Mouse (Mus musculus): Measurements from ENCODE around the gene Gm28845. TPM values are rescaled to one million over a fixed set of nuclear protein-coding genes. Genes with fewer than 3 reads are reported as not detected.
"Not testable (repeated sequence)": the region's sequence is repeated elsewhere in the genome, so short reads cannot be mapped to it uniquely, and the experiment has no call there.

Gm28845 gene
- total RNA-seq, 2 experiments from 2014 or later: 0.52 TPM; not detected in 1

DNA sequence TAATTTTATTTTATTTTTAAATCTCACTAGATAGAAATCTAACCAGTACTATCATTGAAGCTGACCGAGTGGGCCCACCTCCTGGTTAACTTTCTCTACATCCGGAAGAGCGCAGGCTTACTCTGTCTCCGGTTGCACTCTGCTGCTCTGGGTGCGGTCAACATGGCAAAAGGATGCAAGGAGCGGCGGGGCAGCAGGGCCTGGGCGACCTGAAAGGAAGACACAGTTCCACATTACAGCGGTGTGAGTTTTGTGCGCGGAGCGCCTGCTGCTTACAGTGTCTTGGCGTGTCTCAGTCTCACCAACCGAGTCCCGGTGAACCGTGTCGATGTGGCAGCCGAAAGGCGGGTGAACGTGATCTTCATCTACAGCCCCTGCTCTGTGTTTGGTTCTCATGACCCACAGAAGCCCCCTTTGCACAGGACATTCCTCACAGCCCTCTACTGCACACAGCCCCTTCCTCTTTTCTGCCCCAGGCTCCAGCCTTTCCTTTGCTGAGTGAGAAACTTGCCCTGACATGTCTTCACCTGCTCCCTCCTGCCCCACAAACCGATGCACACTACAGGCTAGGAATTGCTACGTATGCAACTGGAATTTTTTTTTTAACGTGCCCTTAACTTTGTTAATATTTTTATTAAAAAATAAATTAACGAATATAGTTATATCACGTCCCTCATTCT lies 9.5 kb downstream of the Gm28845 start:
- DNase-seq: no peak
- intact Hi-C loops (cut with DNase I): loop anchor here (5.0 kb wide), 1 partner anchor 67 kb away; no protein-coding TSS in a partner anchor

DNA sequence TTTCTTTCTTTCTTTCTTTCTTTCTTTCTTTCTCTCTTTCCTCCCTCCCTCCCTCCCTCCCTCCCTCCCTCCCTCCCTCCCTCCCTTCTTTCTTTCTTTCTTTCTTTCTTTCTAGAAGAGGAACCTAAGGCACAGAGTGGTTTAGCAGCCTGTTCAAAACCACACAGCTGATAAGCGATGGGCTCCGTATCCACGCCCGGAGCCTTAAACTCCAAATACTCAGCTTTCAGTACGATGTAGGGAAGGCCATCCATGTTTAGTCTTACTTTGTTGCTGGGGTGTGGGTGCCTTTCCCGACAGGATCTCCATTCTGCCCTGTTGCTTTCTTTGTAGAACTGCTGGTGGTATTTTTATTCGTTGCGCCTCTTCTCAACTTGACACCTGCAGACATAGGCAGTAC lies 10.2 kb downstream of the Gm28845 start:
- no peak for DNase-seq

DNA sequence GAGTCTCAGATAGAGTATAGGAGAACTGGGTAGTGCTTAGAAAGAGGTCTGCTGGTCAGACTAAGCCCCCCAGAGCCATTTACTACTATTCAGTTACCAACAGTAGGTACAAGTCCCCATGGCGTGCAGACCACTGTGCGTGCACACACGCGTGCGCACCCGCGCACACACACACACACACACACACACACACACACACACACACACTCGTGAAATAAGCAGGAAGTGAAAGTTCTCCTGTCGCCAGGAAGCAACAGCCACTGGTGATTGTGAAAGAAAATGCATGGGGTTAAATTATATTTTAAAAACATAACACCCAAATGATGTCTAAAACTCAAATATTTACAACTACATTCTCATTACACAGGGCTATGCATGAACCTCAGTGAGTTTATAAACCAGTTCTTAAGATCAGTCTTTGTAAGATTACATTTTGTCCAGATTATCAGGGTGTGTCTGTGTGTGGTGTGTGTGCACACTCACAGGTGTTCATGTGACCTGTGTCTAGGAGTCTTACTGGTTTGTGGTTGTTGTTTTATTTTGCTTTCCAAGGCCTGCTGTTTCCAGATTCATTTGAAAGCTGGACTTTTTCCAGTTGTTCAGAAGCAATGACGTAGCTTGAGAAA lies 11.6 kb downstream of the Gm28845 start:
- no peak for DNase-seq
- intact Hi-C loops (cut with DNase I): no loop called here

More for the DNA sequence above, 10.2 kb downstream of the Gm28845 start:
- intact Hi-C loops (cut with DNase I): no loop called here

DNA sequence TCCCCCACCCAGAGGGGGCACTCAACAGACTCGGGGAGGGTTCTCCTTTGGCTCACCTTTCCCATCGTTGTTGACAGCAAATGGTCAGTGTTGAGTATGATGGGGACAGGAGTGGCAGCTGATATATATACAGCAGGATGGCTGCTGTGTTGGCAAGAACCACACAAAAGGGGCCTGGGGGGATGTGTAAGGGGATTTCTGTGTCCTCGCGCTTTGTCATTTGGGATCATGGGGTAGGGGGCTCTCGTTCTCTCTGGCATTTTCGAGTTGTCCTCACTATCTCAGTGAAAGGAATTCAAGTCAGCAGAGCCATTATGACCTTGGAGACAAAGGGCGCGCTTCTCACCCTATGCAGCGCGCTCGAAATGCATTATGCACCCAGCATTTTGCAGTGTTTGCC lies 16.1 kb downstream of the Gm28845 start, which contains the start of gene Cryga:
Cryga (minus strand) TSS at position 101 of the 400 bp plus-strand sequence.
- intact Hi-C loops (cut with DNase I): no loop called here
- DNase-seq: no peak

DNA sequence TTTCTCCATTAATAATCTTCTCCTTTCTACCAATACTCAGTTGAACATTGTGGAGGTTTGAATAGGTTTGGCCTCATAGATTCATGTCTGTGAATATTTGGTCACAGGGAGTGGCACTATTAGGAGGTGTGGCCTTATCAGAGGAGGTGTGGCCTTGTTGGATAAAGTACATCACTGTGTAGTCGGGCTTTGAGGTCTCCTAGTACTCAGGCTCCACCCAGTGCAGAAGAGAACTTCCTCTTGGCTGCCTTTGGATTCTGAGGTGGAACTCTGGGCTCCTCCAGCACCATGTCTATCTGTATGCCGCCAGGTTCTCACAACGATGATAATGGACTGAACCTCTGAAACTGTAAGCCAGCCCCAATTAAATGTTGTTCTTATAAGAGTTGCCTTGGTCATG lies 22.4 kb downstream of the Gm28845 start:
- intact Hi-C loops (cut with DNase I): no loop called here
- DNase-seq: no peak

DNA sequence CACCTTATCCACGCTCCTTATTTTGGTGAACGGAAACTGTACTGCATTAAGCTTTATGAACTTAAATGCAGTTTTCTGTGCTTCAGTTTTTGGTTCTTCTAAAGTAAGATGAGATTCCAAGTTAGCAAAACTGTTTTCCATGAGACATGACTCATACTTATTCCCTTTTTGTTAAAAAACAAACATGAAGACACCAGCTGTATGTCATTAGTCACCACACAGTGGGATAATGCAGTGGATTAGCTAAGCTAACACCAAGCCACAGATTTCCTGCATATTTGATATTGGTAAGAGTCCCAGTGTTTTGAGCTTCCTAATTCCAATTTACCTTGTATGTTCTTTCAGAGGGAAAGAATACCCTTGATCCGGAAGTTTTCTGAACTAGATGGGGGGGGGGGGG lies 27.8 kb downstream of the Gm28845 start:
- intact Hi-C loops (cut with DNase I): no loop called here

DNA sequence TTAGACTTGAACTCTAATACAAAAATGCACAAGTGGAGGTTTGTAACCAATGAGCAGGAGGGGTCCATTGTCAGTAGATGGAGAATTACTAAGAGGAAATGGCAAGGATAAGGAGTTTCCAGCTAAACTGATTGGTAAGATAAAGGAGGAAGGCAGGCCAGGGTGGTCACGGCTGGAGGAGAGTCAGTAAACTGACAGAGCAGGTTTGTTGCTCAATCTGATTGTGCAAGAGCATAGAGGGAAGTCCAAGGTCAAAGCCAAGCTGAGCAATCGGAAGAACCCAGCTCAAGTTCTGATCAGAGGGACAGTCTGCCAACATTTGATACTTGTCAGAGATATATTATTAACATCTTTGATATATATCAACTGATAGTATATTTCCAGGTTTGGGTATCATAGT lies 29.0 kb downstream of the Gm28845 start:
- no peak for DNase-seq
- intact Hi-C loops (cut with DNase I): no loop called here

More for the DNA sequence above, 27.8 kb downstream of the Gm28845 start:
- DNase-seq: no peak

DNA sequence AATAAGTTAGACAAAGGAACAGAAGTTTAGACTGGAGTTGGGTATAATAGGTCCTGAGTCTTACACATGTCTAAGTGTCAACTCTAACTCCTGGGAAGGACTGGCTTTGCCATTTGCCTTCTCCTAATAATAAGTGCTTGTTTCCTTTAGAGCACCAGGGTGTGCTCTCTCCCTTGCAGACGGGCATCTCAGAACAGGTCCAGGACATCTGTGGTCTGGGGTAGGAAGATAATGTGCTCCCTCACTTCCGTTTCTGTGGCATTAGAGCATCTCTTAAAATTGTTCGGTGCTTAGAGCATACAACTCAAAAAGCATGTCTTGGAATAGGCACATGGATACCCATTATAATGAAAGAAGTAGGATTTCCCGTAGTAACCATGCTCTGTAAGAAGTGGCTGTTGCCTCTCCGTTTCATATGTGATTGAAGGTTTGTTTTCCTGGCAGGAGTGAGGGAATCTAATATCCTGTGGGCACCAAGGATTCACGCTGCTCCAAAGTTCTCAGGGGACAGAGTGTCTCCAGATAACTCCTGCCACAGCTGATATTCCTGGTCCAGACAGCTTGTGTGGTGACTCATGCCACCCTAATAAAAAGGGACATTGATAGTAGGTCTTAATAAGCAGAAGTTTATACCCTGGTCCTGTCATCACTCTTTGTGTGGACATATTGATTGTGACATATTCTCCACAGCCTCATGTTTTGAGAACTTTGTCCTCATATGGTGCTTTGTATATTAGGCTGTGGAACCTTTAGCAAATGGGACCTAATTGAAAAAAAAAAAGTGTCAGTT lies 30.6 kb downstream of the Gm28845 start:
- intact Hi-C loops (cut with DNase I): no loop called here
- DNase-seq: no peak

DNA sequence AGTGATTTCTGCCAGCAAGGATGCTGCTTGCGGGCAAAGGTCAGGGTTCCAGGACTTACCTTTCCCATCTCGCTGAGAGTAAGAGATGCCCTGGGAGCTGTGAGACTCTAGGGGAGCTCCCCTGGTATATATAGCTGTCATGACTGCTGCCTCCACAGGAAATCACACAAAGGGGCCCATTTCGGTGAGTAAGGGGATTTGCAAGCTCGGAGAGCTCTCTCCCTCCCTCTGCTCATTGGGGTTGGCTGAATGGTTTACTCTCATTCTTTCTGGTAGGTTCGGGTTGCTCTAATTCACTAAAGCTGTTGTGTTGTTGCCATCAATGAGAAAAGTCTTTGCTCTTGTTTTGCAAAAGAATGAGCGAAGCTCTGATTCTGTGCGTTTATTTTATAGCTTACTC lies 37.2 kb downstream of the Gm28845 start, which contains the start of gene Crygb:
Crygb (minus strand) TSS at position 101 of the 400 bp plus-strand sequence.
- DNase-seq: no peak
- intact Hi-C loops (cut with DNase I): no loop called here

DNA sequence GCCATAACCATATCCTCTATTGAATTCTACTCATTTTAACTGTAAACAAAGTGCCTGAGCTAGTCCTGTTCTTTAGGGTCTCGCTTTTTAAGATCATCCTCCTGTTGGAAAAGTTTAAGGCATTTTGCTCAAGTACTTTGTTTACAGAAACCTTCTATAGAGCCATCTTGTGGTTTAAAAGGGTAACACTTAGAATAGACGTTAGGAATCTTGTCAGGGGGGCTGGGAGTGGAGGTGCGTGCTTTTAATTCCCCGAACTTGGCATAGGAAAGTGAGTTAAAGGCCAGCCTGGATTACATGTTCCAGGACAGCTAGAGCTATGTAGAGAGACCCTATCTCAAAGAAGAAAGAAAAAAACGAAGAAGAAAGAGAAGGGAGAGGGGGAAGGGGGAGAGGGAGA lies 43.8 kb downstream of the Gm28845 start:
- intact Hi-C loops (cut with DNase I): no loop called here
- no peak for DNase-seq

DNA sequence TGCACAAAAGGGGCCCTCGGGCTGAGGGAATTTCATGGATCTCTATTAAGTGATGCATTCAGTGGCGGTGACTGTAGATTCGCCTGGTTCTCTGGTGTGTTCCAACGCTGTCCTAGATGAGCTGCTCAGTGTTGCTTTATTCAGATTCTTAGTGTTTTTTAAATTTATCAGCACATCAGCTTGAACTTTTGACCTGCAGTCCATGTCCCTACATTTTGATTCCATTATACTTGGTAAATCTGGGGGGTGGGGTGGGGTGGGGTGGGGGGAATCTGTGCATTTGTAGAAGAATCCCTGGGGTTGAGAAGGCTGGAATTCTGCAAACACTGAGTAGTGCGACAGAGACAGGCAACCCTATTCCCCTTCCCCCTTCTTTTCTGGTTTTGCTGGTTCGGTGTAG lies 45.8 kb downstream of the Gm28845 start, which contains the start of gene Crygc:
Crygc (minus strand) TSS at position 101 of the 400 bp plus-strand sequence.
- no peak for DNase-seq
- intact Hi-C loops (cut with DNase I): no loop called here

DNA sequence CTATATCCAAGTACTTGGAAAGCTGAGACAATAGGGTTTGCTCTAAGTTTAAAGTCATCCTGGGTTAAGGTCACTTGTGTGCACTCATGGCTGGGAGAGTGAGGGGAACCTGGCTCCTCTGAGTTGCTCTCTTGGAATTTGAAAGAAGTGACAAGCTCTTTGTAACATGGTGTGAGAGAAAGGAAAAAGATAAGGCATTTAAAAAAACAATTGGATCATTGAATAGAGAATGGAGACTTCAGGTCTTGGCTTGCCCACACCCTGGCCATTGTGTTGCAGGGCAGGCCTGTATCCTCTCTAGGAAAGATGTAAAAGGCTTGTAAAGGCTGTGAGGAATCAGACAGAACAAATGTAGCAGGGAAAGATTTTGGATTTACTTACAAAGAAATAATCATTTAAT lies 51.5 kb downstream of the Gm28845 start:
- DNase-seq: no peak
- intact Hi-C loops (cut with DNase I): no loop called here

DNA sequence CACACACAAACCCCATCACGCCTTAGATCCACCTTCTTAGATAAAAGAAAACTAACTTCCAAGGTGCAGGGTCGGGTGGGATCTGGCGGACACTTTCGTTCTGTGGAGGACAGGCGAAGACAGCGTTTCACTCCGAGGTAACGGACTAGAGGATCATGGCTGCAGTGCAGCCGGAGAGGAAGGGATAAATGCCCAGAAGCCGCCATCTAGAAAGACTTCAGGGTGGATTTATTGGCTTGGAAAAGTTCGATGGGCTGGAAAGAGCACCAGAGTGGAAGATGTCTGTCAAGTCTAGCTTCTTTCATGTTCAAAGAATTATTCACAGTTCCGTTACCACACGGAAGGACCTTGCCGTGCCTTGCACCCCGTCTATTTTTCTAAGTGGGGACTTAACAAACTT lies 55.2 kb downstream of the Gm28845 start:
- intact Hi-C loops (cut with DNase I): no loop called here

DNA sequence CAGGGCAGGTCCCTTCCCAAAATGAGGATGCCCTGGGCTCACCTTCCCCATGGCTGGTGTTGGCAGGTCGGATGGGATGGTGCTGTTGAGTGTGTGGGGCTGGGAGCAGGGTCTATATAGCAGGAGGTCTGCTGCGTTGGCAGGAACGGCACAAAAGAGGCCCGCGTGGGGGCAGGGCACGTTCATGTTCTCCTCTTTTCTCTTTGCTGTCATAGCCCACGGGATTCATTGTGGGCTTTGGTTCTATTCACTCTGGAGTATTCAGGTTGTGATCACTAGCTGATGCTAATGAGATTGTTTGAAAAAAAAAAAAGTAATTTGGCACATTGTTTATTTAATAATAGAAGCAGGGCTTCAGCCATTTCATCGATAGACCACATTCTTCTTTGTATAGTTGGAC lies 56.0 kb downstream of the Gm28845 start, which contains the start of gene Crygd:
Crygd (minus strand) TSS at position 101 of the 400 bp plus-strand sequence.
- no peak for DNase-seq
- intact Hi-C loops (cut with DNase I): no loop called here

More for the DNA sequence above, 55.2 kb downstream of the Gm28845 start:
- no peak for DNase-seq

DNA sequence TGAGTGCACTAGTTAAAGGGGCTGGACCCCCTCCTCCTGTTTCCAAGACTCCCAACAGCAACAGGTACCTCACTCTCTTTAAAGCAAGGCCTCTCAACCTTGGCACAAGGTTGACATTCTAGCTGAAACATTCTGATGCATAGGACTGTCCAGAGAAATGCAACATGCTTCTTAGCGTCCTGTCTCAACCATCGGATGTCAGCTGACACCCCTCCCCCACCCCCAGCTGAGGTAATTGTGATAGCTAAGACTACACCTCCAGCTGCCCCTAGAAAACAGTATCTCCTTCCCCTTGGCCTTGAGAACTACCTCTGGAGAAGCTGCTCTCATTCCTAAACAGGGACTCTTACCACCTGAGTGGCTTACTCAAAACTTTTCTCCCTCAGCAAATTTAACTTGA lies 67.2 kb downstream of the Gm28845 start:
- intact Hi-C loops (cut with DNase I): no loop called here
- no peak for DNase-seq

DNA sequence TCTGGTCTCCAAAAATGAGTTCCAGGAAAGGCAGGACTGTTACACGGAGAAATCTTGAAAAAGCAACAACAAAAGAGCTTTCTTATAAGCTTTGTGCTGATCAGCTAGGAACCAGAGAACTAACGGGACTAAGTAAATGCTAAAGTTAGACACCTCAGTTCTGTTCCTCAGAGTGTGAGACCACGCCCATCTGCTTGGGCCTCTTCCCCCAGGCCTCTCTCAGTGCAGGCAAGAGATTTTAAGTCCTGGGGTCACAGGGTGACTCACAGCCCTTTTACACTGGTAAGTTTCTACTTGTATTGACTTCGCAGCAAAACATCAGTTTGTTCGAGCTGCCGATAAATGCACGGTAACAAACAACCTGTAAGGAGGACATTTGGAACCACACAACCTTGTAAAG lies 67.7 kb downstream of the Gm28845 start:
- no peak for DNase-seq
- intact Hi-C loops (cut with DNase I): no loop called here

DNA sequence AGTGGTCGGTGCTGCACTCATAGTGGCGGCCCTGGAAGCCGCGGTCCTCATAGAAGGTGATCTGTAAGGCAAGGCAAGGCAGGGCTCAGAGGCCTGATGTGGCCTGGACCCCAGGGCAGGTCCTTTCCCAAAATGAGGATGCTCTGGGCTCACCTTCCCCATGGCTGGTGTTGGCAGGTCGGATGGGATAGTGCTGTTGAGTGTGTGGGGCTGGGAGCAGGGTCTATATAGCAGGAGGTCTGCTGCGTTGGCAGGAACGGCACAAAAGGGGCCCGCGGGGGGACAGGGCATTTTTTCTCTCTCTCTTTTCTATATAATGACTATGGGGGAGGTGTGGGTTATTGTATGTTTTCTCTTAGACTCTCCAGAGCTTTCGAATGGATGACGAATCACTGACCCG lies 68.4 kb downstream of the Gm28845 start, which contains the start of gene Cryge:
Cryge (minus strand) TSS at position 198 of the 400 bp plus-strand sequence.
- intact Hi-C loops (cut with DNase I): not testable (repeated sequence)

More for the DNA sequence above, 68.4 kb downstream of the Gm28845 start, which contains the start of gene Cryge:
- not testable (repeated sequence) for DNase-seq
